Mouse (Mus musculus): ENCODE measurements around the gene Vmn1r83.

Gene Vmn1r83

DNA sequence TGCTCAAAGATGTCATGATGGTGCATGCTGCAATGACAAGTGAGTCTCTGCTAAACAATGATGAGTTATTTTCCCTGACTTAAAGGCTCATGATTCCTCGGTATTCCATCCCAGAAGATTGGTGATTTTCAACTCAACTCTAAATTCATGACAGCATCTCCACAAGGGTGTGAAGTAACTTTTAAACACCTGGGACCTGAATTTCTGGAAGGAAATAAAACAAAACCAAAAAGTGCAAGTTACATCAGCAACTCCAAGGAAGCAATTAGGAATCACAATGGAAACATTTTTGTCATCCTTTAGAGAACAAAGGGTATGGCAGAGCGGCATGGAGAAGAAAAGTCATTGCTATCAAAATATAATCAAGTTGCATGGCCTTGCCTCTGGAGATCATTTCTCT, at the start of gene Vmn1r83:
TSS of gene Vmn1r83 (minus strand) at position 101 of the 400 bp plus-strand sequence.
- no peak for DNase-seq (ENCODE audit: low spot score)

DNA sequence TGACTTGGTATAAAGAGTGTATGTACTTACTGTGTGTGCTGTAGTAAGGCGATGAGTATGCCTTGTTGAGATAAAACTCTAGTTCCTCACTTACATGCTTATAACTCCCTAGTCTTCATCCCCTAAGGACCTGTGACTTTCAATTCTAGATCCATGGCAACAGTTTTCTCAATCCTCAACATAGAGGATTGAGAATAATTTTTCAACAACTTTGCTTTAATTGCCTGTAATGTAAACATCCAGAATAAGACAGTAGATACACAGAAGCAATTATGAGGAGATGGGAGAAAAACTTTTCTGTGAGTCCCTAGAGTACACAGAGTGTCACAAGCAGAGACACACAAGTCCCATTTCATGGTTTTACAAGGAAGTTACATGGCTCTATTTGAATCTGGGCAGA, 39.9 kb upstream of the Vmn1r83 start, which contains the start of gene Vmn1r84:
TSS of gene Vmn1r84 (minus strand) at position 101 of the 400 bp plus-strand sequence.
- DNase-seq (ENCODE audit: low spot score) = no peak

DNA sequence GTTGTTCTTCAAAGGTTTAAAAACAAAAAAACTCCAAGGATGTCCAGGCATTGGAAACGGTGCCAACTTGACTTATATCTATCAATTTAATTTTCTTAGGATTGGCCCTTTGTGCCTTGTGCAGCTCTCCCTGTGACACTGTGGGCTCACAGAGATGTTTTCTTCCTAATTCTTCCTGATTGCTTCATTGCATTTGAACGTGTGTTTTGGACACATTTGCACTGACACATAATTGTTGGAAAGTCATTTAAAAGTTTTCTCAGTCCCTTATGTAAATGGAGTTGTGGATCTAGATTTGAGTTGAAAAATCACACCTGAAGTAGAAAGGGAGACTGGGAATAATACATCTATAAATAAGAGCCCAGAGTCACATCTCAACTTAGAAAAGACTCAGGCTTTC, 29.2 kb downstream of the Vmn1r83 start, which contains the start of gene Vmn1r82:
TSS of gene Vmn1r82 (plus strand) at position 301 of the 400 bp plus-strand sequence.
- DNase-seq (ENCODE audit: low spot score) = no peak

Measured in embryo, embryonic 10.5 days (tissue).